Mouse (Mus musculus) yolk sac, embryonic 10.5 days (tissue): ENCODE data around the gene Klrc3.
"Not testable (repeated sequence)": the region's sequence is repeated elsewhere in the genome, so short reads cannot be mapped to it uniquely, and the experiment has no call there.

ENCODE experiments used
- DNase-seq: peaks from one replicate; pipeline ENCODE4 v3.0.0-alpha.2; 2017; ENCODE audit warnings: low spot score

Klrc3 gene

DNA sequence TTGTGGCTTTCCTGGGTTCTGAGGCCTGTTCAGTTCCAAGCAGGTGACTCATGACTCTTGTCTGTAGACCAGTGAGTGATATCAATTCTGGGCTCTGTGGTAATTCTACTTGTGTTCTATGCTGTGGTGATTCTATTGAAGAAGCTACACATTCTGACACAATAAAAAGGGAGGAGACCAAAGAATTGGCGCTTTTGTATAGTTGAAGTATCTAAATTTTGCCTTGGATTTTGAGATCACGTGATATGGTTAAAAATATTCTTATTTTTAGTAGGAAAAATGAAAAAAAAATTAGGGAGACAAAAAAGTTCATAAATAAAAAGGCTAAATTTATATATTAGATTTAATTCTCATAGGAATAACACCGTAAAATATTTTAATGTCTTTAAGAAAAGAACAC is at the start of gene Klrc3:
Klrc3 (minus strand) TSS at position 101 of the 400 bp plus-strand sequence.
- DNase-seq = not testable (repeated sequence)

DNA sequence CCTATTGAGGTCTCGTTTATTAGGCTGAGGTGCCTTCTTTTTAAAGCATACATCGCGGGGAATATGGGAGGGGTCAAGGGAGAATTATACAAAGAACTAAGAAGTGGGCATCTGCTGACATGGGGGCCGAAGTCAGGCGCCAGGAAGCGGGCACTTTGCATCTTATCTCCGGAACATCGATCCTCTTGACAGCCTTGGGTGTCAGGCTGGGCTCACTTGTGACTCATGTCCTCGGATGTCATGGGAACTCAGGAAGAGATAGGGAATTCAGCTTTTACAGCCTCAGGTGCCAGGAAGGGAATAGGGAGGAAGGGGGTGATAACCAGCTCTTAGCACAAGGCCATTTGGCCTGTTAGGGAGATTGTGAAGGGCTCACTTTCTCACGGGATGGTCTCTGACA is 48.3 kb upstream of the Klrc3 start:
- DNase-seq = not testable (repeated sequence)

DNA sequence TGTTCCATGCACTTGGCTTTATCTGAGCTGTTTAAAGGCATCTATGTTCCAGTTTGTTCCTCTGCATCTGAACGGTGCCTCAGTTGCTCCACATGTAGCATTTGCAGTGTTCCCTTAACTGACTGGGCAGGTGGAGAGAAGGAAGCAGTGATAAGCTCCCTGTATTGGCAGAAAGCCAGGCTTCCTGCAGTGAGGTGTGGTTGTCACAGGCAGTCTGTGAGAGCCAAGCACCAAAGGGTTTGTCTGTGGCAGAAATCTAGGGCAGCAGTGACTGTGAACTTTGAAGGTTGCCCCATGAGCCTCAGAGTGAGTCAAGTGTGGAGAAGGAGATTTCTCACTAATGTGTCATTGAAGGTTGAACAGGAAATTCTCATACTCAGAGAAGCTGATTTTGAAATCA is 37.2 kb upstream of the Klrc3 start:
- DNase-seq = no peak

DNA sequence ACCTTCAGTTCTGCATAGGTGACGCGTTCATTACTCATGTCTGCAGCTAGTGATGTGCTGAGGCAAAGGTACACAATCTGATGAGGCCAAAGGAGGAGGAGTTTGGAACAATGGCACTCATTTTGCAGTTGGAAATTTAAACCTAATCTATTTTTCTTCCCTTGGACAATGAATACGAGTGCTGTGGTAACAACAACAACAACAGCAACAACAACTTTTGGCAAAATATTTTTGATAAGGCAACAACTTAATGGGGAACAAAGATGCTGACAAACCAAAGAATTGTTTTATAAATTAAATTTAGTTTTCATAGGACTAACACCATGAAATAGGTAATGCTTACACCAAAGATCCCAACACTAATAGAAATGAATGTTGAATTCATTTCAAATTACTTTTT is 35.7 kb upstream of the Klrc3 start, which contains the start of gene Klrc1:
Klrc1 (minus strand) TSS at position 101 of the 400 bp plus-strand sequence.
- no peak for DNase-seq

DNA sequence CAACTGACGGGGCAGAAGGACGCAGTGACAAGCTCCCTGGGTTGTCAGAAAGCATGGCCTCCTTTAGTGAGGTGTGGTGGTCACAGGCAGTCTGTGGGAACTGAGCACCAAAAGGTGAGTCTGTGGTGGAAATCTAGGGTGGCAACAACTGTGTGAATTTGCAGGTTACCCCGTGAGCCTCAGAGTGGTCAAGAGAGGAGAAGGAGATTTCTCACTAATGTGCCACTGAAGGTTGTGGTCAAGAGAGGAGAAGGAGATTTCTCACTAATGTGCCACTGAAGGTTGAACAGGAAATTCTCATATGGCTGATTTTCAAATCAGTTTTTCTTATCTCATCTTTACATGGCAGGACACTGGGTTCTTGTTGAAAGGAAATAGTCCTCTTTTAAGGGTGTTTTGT is 18.2 kb upstream of the Klrc3 start:
- not testable (repeated sequence) for DNase-seq

DNA sequence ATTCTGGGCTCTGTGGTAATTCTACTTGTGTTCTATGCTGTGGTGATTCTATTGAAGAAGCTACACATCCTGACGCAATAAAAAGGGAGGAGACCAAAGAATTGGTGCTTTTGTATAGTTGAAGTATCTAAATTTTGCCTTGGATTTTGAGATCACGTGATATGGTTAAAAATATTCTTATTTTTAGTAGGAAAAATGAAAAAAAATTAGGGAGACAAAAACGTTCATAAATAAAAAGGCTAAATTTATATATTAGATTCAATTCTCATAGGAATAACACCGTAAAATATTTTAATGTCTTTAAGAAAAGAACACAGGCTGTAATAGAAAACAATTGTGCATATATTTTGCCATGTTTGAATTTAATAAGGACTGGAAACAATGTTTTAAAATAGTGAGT is 17.5 kb upstream of the Klrc3 start, which contains the start of gene Klrc2:
Klrc2 (minus strand) TSS at position 101 of the 400 bp plus-strand sequence.
- not testable (repeated sequence) for DNase-seq

DNA sequence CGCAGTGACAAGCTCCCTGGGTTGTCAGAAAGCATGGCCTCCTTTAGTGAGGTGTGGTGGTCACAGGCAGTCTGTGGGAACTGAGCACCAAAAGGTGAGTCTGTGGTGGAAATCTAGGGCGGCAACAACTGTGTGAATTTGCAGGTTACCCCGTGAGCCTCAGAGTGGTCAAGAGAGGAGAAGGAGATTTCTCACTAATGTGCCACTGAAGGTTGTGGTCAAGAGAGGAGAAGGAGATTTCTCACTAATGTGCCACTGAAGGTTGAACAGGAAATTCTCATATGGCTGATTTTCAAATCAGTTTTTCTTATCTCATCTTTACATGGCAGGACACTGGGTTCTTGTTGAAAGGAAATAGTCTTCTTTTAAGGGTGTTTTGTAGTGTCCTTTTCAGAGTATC is 917 bp upstream of the Klrc3 start:
- not testable (repeated sequence) for DNase-seq

DNA sequence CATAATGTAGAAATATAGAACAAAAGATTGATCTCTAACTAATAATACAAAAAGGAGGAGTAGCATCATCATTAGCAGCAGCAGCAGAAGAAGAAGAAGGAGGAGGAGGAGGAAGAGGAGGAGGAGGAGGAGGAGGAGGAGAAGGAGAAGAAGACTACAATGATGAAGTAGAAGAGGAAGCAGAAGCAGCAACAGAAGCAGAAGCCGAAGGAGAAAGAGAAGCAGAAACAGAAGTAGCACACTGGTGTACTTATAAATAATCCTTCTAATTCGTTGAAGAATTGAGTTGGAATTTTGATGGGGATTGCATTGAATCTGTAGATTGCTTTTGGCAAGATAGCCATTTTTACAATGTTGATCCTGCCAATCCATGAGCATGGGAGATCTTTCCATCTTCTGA is 12.1 kb downstream of the Klrc3 start:
- DNase-seq = not testable (repeated sequence)

DNA sequence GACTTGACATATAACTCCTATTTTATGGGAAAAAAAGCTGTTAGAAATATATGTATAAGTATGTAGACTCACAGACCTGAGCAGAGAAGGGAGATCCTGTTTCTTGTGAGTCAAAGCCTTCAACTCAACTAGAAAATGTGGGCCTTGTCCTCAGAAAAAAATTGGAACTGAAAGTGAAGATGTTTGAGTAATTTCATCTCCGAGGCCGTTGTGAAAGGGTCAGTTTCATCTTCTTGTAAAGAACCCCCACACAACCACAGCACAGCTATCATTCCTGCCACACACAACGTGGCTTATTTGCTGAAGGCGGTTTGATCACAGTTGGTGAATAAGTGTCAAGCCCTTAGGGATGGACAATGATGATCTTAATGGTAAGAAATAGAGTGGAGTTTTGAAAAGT is 19.4 kb downstream of the Klrc3 start, which contains the start of gene Klrk1:
Klrk1 (minus strand) TSS at position 130 of the 400 bp plus-strand sequence.
- DNase-seq = no peak

DNA sequence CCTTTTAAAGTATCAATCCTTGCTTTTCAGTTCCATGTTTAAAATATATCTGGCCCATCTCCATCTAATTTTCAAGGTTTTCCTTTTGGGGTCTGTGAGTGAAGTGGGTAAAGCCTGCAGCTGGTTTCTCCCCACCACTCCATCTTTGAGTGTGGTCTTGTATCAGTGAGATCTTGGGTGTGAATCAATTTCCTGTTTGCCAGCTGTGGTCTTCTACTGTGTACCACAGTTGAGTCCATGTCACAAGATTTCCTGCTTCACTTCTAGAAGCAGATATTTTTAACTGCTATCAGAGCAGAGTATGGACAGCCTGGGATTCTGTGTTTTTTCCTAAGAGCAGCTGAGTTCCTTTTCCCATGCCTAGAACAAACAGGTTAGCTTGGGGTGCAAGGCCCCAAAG is 34.8 kb downstream of the Klrc3 start:
- no peak for DNase-seq

DNA sequence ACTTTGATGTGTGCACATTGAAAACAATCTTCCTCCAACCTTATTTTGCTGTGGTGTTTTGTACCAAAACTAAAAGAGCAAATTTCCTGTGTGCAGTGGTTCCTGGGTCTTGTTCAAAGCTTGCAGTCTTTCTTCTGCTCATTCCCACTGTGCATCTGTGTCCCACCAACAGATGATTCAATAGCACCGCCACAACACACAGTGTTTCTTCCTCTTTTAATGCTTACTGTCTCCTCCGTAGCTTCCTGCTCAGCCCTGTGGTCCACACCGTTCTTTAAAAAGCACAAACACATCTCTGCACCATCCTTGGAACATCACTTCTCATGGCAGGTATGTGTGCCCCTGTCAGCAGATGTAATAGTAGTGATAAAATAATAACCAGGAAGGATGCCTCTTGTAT is 51.6 kb downstream of the Klrc3 start, which contains the start of gene Klrd1:
Klrd1 (plus strand) TSS at position 275 of the 400 bp plus-strand sequence.
- DNase-seq = no peak
